Mouse (Mus musculus): ENCODE data around the gene Tmco4.

Gene Tmco4

DNA sequence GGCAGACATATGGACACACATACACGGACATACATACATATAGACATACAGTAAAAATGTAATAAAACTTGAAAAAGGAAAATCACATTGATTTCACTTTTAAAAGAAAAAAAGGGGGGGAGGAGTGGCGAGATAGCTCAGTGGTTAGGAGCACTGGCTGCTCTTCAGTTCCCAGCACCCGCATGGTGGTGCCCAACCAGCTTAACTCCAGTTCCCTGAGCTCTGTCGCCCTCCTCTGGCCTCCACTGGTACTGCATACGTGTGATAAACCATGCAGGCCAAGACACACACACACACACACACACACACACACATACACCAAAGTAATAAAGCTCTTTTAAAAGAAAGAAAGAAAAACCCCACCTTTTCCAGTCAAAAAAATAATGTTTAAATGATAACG, 42.1 kb downstream of the Tmco4 start:
- no peak for DNase-seq (ENCODE audit: low read depth in 2 of 2, low spot score in 2 of 2)

DNA sequence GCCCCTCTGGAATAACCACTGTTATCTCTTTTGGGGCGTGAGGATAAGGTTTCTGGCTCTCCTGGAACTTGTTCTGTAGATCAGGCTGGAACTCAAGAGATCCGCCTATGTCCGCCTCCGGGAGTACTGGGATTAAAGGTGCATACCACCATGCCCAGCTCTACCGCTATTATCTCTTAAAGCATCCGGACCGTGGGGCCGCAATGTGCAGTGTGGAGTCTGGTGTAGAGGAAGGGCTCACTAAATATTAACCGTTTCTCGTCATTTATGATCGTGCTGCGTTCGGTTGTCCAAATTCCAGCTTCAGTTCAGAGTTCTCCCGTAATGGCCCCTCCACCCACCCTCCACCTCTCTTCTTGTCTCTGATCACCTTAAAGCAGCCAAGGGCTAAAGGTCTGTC, 45.7 kb downstream of the Tmco4 start:
- DNase-seq (ENCODE audit: low read depth in 2 of 2, low spot score in 2 of 2), result no peak

GRCm38 (mm10) chr4:139018976-139019375, 46.3 kb downstream of the Tmco4 start:
- DNase-seq (ENCODE audit: low read depth in 2 of 2, low spot score in 2 of 2), result no peak

DNA sequence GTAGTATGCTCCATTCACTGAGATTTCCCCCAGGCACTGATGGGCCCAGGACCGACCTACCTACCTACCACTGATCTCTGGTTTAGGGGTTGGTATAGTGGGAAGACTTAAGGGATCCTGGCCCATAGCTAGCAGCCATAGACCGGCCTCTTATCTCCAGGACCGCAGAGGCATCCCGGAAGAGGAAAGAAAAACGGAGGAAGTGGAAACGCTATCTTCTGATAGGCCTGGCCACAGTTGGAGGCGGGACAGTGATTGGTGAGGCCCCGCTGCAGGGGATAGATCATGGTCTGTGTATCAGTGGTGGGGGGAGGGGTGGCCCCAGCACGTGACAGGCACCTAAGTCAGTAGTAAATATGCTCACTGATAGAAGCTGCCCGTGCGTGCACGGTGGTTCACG, 46.7 kb downstream of the Tmco4 start:
- no peak for DNase-seq (ENCODE audit: low read depth in 2 of 2, low spot score in 2 of 2)

DNA sequence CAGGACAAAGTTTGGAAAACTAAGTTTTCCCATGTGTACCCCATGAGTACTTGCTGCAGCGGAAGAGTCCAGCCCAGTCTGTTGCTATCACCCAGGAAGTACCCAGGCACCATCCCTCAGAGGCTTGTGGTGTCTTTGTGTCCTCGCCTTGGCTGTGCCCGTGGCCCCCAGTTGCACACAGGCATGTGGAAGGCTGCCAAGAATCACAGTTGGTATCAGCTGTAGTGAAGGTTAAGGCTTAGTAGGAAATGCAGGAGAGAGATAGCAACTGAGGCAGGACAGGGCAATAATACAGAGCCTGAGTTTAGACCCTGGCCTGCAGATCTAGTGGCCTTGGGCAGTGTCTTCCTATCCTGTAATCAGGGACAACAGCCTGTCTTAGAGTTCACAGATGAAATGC, 47.7 kb downstream of the Tmco4 start:
- DNase-seq (ENCODE audit: low read depth in 2 of 2, low spot score in 2 of 2), result no peak

DNA sequence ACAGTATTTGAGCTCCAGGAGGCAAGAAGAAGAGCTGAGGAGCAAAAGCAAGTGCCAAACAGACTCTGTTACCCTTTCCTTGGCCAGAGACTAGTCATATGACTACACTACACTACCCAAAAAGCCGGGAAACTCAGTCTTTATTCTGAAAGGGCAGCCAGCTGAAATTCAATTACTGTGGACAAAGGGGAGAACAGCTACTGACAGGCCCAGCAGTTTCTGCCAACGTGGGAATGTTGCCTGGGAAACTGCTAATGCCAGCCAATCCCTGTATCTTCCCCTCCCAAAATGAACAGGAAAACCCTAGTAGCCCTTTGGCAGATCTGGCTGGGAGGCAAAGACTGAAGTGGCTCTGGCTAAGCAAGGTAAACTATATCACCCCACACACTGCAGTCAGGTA, 51.7 kb downstream of the Tmco4 start:
- no peak for DNase-seq (ENCODE audit: low read depth in 2 of 2, low spot score in 2 of 2)

DNA sequence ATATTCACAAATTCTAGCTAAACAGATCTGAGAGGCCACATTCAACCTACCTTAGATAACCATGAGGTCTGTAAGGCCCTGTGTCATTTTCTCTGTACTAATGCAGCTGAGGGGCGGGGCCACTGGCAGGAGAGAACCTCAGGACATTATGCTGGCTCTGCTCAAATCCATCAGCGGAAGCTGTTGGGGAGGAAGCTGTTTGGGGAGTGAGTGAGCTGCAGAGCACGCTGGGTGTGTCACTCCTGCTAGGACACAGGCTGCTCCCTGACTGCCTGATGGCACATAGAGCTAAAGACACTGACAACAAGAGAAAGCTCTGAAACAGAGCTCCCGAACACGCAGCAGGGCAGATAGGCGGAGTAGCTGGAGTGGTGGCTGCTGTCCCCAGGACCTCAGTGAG, 58.0 kb downstream of the Tmco4 start:
- DNase-seq (ENCODE audit: low read depth in 2 of 2, low spot score in 2 of 2), result no peak

GRCm38 (mm10) chr4:139032521-139032920, 59.8 kb downstream of the Tmco4 start:
- DNase-seq (ENCODE audit: low read depth in 2 of 2, low spot score in 2 of 2), result no peak

DNA sequence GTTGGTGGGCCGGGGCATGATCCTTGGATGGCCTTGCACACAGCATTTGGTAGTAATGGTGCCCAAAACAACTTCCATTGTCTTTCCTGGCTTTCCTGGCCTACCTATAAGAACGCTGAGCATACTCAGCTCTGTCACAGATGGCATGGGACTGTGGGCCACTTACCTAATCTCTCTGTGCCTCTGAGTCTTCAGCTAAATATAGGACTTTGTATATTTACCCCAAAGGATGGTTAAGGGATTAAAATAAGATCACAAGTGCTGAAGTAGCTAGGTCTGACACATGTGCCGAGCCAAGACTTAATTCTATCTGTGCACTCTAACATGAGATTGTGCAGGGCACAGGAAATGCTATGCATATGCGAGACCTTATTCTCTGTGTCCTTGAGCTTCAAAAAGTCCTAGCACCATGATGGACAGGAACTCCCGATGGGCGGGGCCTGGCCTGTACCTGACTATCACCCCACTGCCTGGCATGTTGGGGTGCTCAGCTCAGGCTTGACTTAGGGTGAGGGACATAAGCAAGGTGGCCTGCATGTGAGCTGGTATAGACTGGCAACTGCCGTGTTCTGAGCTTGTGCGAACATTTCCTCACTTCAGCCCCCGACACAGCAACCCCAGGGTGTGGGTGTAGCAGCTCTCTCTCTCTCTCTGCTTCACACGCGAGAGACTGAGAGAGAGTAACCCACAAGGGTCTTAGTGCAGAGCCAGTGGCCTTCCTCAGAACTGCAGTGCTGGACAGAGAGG, 60.7 kb downstream of the Tmco4 start:
- DNase-seq (ENCODE audit: low read depth in 2 of 2, low spot score in 2 of 2), result no peak

GRCm38 (mm10) chr4:139034010-139034367, 61.3 kb downstream of the Tmco4 start:
- no peak for DNase-seq (ENCODE audit: low read depth in 2 of 2, low spot score in 2 of 2)

GRCm38 (mm10) chr4:139034540-139034939, 61.9 kb downstream of the Tmco4 start:
- no peak for DNase-seq (ENCODE audit: low read depth in 2 of 2, low spot score in 2 of 2)

DNA sequence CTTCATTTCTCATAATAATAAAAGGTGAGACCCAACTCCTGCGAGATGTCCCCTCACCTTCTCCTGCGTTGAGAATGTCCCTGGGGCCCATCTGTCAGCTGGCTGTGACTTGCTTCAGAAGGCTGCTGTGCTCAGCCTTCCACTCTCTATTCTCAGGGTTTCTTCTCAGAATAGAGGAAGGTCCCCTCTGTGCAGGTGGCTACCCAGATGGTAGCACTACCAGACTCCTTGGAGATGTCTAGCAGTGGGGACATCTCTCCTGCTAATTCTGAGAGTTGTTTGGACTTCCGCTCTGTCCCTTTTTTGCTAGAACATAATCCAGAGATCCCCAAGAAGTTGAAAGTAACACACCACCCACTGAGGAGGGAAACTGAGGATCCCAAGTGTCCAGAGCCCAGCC, 62.3 kb downstream of the Tmco4 start:
- DNase-seq (ENCODE audit: low read depth in 2 of 2, low spot score in 2 of 2), result no peak

DNA sequence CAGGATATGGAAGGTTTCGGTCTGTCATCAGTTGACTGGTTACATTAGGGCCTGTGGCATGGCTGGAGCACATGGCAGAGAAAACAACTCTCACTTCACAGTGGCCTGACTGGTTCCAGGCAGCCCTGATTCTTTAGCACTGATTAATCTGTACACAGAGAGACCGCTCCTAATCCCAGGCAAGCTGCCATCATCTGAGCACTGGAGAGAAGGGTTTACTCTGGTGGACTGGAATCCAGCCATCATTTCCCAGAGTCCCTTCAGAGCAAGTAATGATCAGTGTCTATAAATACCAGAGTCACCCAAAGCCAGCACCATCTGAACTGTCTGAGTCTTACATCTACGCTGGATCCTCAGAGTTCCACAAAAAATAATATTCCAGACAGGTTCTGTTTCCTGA, 63.1 kb downstream of the Tmco4 start:
- DNase-seq (ENCODE audit: low read depth in 2 of 2, low spot score in 2 of 2), result no peak

DNA sequence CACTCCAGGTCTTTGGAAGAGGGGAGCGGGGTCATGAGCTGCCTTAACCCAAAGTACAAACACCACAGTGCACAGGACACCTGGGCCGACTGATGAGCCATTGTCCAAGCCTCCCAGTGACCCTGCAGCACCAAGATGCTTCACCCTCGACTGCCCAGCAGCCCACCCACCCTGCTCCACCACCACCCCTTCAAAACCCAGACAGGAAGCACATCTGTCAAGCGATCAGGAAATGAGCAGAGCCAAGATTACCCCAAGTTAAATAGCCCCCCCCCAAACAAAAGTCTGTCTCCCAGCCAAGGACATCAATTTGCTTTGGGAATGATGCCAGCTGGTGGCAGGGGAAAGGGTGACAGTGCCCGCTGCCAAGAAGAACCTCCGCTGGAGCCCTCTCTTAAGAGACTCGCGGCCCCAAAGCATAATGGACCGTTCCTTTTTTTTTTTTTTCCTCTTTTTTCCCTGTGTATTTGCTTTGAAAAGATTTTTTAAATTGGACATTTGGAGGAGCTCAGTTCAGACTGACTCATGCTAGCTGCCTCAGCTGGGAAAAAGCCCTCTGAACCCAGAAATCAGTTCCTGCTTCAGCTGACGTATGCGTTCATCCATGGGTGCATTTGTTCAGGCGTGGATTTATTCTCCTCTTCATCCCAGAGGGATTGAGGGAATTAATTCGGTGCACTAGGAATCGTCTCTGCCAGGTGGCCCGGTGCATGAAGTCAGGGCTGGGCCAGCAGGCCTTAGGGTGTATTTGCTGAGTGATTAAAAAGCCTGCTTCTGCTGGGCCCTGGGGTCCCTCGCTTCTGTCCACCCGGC, 65.3 kb downstream of the Tmco4 start:
- no peak for DNase-seq (ENCODE audit: low read depth in 2 of 2, low spot score in 2 of 2)

DNA sequence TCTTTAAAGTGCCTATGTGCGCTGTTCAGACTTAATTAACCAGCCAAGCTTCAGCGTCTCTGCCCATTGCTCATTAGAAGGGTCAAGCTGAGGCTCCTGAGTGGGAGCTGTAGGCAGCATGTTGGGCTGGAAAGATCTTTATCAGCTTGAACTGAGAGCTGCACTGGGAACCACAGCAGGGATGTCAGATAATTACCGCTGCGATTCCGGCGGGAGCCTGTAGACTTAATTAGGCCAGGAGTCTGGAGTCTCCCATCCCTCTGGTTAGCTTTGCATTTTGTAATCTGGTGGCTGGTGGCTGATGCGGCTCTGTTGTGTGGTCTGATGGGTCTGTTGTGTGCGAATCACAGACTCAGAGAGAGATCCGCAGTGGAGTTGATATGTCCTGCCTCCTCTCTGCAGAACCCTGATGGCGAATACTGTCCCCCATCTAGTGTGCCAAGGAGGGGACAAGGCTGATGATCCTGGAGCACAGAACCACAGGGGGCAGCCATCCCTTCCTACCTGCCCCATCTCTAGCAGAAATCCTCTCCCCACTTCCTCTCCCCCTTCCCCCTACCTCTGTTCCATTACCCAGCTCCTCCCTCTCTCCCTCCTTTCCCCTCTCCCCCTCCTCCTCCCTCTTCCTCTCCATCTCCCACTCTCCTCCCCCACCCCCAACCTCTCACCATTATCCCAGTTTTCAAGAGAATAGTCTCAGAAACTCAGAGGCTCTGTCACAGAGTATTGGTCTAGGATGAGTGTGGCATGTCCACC, 67.6 kb downstream of the Tmco4 start:
- DNase-seq (ENCODE audit: low read depth in 2 of 2, low spot score in 2 of 2), result no peak

- no peak for DNase-seq (ENCODE audit: low read depth in 2 of 2, low spot score in 2 of 2)
Observed at GRCm38 (mm10) chr4:139042611-139043010, 69.9 kb downstream of the Tmco4 start.

GRCm38 (mm10) chr4:139043600-139043999, 70.9 kb downstream of the Tmco4 start:
- DNase-seq (ENCODE audit: low read depth in 2 of 2, low spot score in 2 of 2), result no peak

DNA sequence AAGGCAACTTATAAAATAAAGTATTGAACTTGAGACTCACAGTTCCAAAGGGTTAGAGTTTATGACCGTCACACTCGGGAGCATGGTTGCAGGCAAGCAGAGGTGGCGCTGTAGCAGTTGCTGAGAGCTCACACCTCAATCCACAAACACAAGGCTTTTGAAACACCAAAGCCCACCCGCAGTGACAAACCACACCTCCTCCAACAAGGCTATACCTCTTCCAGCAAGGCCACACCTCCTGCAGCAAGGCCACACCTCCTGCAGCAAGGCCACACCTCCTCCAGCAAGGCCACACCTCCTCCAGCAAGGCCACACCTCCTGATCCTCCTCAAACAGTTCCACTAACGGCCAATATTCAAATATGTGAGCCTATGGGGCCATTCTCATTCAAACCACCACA, 71.9 kb downstream of the Tmco4 start:
- no peak for DNase-seq (ENCODE audit: low read depth in 2 of 2, low spot score in 2 of 2)

GRCm38 (mm10) chr4:139046354-139046753, 73.7 kb downstream of the Tmco4 start:
- DNase-seq (ENCODE audit: low read depth in 2 of 2, low spot score in 2 of 2), result no peak

- DNase-seq (ENCODE audit: low read depth in 2 of 2, low spot score in 2 of 2), result no peak
Observed at GRCm38 (mm10) chr4:139048518-139048917, 75.8 kb downstream of the Tmco4 start.

GRCm38 (mm10) chr4:139052796-139053195, 80.1 kb downstream of the Tmco4 start:
- no peak for DNase-seq (ENCODE audit: low read depth in 2 of 2, low spot score in 2 of 2)

- no peak for DNase-seq (ENCODE audit: low read depth in 2 of 2, low spot score in 2 of 2)
Observed at GRCm38 (mm10) chr4:139053391-139053790, 80.7 kb downstream of the Tmco4 start.

Measured in CD8-positive naive resting alpha-beta T cell, adult 2 months (primary cell).